In genomic region chr12:17401419-17401818, GRCm38 (mm10) we compare ENCODE assay signal across 22 mouse cellular contexts.
"Had no signal": no experiment of that assay in that cellular context is flagged by ENCODE, and none has a peak within 500 bp of the region (broad histone marks: within the 10 kb centered on the region; RNA-seq: fewer than 3 reads in every experiment).

No protein-coding gene starts in this region.

- H3K9ac ChIP-seq: heart, embryonic 12.5 days; hindbrain, embryonic 13.5 days; hindbrain, embryonic 15.5 days; intestine, embryonic 15.5 days; limb, embryonic 12.5 days had no signal

- ATAC-seq: forebrain, embryonic 16.5 days; hindbrain, postnatal 0 days; intestine, embryonic 15.5 days; intestine, postnatal 0 days had no signal

- H3K36me3 ChIP-seq: intestine, embryonic 15.5 days had no signal

- H3K27me3 ChIP-seq: heart, embryonic 12.5 days; hindbrain, embryonic 13.5 days; hindbrain, embryonic 15.5 days; intestine, embryonic 15.5 days; limb, embryonic 12.5 days had no signal

- H3K4me2 ChIP-seq: heart, embryonic 12.5 days; hindbrain, embryonic 13.5 days; hindbrain, embryonic 15.5 days; intestine, embryonic 15.5 days; limb, embryonic 12.5 days had no signal

- DNase-seq: gastrocnemius, postnatal 14 days; gastrocnemius, postnatal 36 days; heart, adult 18-20 months; heart, postnatal 14 days; heart, postnatal 36 days; kidney, adult 18-20 months; kidney, adult 8-10 months; kidney, postnatal 10 days; kidney, postnatal 25 days; kidney, postnatal 4 days had no signal

- H3K4me1 ChIP-seq: heart, embryonic 10.5 days; heart, embryonic 12.5 days; hindbrain, embryonic 13.5 days; intestine, embryonic 15.5 days; limb, embryonic 10.5 days; limb, embryonic 12.5 days had no signal

- H3K4me3 ChIP-seq: heart, embryonic 10.5 days; heart, embryonic 12.5 days; hindbrain, embryonic 13.5 days; hindbrain, embryonic 15.5 days; intestine, embryonic 15.5 days; layer of hippocampus, adult 2 months; left cerebral cortex, adult 2 months; limb, embryonic 10.5 days; limb, embryonic 12.5 days had no signal

- H3K27ac ChIP-seq: heart, embryonic 10.5 days; hindbrain, embryonic 13.5 days; hindbrain, embryonic 15.5 days; hindbrain, postnatal 0 days; intestine, embryonic 15.5 days; layer of hippocampus, adult 2 months; left cerebral cortex, adult 2 months; limb, embryonic 10.5 days; limb, embryonic 12.5 days had no signal

- H3K9me3 ChIP-seq: heart, embryonic 12.5 days; hindbrain, embryonic 13.5 days; hindbrain, embryonic 15.5 days; intestine, embryonic 15.5 days; limb, embryonic 10.5 days; limb, embryonic 12.5 days had no signal
